Mouse (Mus musculus): ENCODE results near the gene Kcnj6.

Gene Kcnj6

DNA sequence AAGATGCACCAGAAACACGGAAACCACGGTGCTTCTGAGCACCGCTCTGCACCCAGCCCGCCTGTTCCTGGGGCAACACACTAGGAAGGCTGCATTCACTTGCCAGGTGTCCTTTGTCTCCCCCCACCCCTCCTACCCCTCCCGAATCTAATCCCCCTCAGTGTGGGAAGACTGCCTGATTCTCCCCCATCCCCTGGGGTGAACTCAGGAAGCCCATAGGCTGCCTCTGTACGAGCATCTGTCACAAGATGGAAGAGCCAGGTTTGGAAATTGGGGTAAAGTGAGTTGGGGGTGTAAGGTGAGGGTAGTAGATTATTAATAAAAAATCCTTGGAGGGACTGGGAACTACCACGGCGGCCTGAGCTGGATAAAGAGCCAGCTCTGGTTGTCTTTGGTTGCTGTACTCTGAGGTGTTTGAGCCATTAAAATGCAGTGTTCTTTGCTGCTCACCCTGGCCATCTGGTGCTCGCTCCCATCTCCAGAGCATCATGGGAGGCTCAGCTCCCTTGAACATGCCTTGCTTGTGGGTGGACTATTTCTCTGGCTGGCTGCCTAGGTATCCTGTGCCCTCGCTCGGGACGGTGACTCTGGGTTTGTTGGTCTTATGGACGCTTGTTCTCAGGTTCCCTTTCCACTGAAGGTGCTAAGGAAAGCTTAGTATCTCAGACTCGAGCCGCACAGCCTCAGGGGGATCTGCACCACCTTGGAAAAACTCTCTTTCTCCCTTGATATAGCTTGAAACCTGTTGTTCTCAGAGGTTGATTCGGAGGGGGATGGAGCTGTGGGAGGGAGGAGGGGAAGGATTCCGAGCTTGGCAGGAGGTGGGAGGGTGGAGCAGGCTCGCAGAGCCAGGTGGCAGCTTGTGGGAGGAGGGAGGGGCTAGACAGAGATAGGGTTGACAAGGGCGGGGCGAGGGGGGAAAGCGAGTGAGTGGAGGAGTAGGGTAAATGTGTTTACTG is 65.9 kb downstream of the Kcnj6 start:
- no peak for DNase-seq (ENCODE audit: low read depth, low spot score)

- DNase-seq (ENCODE audit: low read depth, low spot score) = no peak
Observed at GRCm38 (mm10) chr16:94925364-94925763, 72.1 kb downstream of the Kcnj6 start.

DNA sequence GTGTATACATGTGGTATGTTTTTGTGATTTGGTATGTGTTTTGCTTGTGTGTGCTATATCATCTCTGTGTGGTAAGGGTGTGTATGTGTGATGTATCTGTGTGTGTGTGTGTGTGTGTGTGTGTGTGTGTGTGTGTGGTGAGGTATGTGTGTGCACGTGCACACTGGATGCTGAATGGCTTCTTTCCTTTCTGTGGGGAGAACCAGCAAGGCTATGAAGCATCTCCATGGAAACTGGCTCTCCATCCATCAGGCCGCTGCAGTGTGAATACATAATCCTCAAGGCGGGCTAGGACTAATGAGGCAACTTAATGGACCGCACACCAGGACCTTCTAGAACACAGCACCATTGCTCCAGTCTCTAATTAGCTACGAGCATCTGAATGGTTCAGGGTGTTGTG is 78.3 kb downstream of the Kcnj6 start:
- no peak for DNase-seq (ENCODE audit: low read depth, low spot score)

- DNase-seq (ENCODE audit: low read depth, low spot score) = no peak
Observed at GRCm38 (mm10) chr16:94906026-94906425, 91.5 kb downstream of the Kcnj6 start.

GRCm38 (mm10) chr16:94898832-94899231 is 98.7 kb downstream of the Kcnj6 start:
- no peak for DNase-seq (ENCODE audit: low read depth, low spot score)

DNA sequence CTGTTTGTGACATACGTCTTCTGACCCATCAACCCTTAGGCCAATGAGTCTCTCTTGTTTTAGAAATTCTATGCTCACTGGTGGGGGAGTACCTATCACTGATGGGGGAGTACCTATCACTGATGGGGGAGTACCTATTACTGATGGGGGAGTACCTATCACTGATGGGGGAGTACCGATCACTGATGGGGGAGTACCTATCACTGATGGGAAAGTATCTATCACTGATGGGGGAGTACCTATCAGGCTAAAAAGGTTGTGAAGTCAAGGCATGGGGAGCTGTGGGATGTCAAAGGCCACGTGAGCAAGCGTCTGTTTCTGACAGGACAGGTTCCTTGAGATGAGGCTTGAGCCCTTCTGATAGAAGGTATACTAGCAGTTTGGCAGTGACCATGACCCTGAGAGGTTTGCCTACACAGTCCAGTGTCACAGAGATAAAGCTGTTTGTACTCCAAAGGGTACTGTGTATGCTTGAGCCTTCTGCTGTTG is 105.3 kb downstream of the Kcnj6 start:
- DNase-seq (ENCODE audit: low read depth, low spot score) = no peak

DNA sequence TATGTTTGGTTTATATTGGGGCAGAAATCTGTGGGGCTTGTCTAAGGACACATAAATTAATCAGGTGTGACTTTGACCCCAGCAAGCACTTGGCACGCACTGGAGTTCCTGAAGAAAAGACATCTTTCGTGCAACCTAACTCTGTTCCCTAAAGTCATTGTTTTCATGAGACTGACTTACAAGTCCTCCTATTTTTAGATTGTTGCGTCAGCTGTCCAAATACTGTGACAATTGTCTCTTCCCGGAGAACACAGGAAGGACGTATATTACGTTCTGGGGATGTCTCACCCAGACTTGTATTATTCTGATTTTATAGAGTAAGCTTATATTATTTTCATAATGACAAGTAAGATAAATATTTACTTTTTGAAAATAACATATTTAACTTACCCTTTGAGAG is 106.9 kb downstream of the Kcnj6 start:
- DNase-seq (ENCODE audit: low read depth, low spot score) = no peak

GRCm38 (mm10) chr16:94890056-94890455 is 107.4 kb downstream of the Kcnj6 start:
- DNase-seq (ENCODE audit: low read depth, low spot score) = no peak

DNA sequence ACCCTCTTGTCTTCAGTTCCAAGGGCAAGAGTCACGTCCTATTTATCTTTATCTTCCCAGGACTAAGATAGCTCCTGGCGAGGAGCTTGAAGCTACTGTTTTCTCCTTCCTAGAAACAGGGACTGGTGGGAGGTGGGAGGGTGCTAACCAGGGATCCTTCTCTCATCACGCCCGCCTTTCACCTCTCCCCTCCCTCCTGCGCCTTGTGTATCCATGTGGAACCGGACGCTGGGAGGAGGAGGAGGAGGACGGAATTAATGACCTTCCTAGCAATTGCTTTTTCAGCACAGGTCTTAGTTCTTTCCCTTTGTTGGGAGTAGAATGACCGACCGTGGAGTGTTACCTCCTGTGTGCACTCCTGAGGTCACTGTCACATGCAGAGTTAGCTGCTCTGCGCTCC is 108.9 kb downstream of the Kcnj6 start:
- DNase-seq (ENCODE audit: low read depth, low spot score) = no peak

DNA sequence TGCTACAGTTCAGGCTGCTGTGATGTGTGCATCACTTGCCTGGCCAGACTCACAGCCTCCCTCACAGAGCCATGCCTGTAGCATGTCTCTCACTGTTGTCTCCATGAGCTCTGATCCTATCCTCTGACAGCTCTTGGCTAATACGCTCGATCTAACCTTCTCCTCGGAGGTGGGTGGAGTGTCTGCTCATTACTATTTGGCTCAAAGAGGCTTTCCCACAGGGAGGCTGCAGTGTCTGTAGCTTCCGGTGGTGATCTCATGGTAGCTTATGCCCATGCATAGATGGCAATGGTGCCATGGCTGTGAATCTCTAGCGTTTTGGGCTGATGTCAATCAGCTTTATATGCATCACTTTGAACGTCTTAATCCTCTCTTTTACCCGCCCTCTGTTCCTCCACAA is 111.1 kb downstream of the Kcnj6 start:
- DNase-seq (ENCODE audit: low read depth, low spot score) = no peak

GRCm38 (mm10) chr16:94885062-94885461 is 112.4 kb downstream of the Kcnj6 start:
- no peak for DNase-seq (ENCODE audit: low read depth, low spot score)

DNA sequence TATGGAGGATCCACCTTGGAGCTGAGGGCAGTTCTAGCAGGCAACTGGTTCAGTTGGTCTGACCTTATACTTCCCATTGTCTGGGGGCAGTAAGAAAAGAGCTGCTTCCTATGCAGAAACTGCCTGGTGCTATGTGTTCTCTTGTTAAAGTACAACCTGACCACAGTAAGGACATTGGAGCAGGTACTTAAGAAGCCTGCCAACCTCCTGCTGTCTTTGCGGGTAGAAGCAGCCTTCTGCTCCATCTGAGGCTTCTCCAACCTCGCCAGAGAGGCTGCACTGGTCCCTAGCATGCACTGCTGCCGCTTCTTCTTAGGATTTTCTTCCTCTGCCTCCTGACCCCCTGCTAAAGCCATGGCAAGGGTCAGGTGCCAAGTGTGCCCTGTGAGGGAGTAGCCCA is 113.6 kb downstream of the Kcnj6 start:
- DNase-seq (ENCODE audit: low read depth, low spot score) = no peak

- no peak for DNase-seq (ENCODE audit: low read depth, low spot score)
Observed at GRCm38 (mm10) chr16:94883196-94883595, 114.3 kb downstream of the Kcnj6 start.

DNA sequence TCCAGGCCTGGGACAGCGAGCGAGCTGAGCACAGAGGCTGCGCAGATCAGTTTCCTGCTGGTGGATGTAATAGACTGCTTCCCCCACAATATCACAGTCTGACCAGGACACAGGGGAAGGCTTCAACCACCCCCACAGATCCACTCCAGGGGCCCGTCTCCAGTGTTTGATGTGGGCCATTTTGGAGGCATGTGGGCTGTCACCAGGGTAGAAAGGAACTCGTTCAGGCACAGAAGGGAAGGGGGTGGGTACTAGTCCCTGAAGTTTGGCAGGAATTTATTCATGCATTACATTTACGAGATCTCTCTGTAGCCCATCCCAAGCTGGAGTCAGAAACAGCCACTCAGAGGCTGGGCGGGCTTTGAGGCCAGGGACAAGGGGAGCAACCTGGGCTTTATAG is 115.4 kb downstream of the Kcnj6 start:
- DNase-seq (ENCODE audit: low read depth, low spot score) = no peak

DNA sequence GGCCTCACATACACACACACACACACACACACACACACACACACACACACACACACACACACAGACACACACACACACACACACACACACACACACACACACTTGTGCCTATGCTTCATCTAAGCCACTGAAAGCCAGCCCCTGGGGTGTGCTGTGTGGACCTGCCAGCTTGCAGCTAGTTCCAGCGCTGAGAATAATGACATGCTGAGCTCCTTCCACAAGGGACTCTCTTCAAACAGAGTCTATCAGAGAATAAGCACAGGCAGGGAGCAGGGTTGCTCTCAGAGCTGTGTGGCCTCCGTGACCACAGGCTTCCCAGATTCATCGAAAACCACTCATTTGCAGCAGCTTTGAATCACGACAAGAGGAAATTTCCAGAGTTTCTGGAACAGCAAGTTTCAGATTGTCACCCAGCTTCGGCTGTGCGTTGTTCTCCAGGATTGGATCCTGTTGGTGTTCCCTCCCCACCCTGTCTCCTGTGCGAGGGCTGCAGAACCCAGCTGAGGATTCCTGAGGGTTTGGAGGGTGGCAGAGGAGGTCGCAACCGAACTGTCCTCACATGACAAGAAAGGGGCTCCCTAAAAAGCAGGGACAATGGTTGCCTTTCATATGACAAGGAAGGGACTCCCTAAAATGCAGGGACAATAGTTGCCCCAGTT is 124.8 kb downstream of the Kcnj6 start:
- no peak for DNase-seq (ENCODE audit: low read depth, low spot score)

DNA sequence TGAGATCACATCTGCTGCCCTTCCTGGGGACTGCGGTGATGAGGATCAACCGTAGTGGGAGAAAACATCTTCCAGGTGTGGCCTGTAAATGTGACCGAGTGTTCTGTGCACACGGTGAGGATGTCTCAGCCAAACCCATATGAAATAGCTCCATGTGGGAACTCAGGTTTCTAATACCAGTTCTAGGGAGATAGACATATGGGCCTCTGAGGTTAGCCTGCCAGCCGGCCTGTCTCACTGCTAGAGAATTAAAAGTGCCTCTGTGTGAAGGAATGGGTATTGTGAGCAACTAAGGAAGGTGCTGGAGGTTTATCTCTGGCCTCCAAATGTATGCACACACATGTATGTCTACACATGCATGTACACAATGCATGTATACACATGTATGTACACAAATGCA is 129.1 kb downstream of the Kcnj6 start:
- no peak for DNase-seq (ENCODE audit: low read depth, low spot score)

DNA sequence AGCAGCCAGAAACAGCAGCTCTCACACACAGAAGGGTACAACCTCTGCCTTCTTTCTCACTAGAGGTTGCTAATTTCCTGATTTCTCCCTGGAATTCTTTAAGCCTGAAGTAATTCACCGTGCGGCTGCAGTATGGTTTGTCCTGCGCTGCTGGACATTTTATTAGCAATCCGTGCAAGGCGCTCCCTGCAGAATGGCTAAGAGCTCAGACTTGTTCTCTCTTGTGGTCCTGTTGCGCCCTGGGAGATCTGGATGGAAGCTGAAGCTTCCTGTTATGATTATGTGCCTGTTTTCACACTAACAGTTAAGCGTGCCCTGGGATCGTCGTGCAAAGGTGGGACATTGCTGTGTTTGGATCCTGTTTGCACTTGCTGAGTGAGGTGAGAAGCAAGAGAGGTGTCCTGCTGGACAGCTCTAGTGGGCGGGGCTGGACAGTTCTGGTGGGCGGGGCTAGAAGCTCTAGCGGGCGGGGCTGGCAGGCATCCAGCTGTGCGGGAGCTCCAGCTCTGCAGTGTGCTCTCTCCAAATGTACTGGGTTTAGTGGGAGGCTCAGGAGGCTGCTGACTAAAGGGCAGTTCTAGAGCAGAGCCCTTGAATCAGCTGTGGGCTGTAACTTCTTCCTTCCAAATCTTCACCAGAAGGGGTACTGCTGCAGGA is 131.1 kb downstream of the Kcnj6 start:
- DNase-seq (ENCODE audit: low read depth, low spot score) = no peak

DNA sequence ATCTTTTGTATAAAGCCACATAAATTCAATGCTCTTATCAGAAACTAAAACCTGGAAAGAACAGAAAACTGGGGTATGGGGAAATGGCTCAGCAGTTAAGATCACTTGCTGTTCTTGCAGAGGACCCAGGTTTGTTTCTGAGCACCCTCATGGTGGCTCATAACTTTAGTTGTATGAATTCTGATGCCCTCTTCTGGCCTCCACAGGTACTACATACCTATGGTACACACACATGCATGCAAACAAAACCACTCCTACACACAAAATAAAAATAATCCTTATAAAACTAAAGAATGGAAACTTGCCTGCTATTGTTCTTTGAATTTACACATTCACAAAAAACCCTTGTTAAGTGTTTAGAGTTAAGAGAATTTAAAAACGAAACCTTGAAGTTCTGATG is 131.7 kb downstream of the Kcnj6 start:
- DNase-seq (ENCODE audit: low read depth, low spot score) = no peak

DNA sequence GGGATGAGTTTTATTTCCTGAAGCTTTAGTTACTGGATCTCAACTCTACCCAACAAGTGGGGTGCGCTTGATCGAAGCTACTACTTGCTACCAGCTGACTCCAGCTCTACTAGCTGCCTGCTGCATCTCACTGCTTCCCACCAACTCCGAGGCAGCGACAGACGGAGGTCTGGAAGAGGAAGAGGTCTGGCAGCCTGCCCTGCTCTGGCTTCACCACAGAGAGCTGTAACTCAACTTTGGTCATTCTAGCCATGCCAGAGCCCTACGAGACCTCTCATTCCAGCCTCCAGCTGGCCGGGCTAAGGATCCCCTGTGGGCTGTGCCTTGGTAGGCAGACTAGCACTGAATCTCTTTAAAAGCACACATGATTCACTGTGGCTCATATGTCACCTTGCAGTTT is 132.4 kb downstream of the Kcnj6 start:
- DNase-seq (ENCODE audit: low read depth, low spot score) = no peak

DNA sequence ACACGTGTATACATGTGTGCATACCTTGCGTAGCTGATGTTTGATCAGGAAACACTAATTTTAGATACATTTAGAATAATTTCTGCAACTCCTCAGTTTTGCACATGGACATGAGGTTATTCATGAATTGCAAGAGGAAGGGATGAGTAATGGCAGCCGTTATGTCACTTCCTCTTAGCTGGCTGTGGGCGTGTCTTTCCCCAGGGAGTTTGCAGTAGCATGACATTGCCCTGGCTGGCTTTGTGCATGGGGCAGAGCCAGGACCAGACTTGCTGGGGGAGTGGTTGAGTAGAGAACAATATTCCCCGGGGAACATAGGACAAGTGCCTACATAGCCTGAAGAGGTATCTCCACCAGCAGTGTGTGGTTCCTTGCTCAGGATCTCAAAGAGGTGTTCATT is 134.0 kb downstream of the Kcnj6 start:
- DNase-seq (ENCODE audit: low read depth, low spot score) = no peak

GRCm38 (mm10) chr16:94855990-94856389 is 141.5 kb downstream of the Kcnj6 start:
- DNase-seq (ENCODE audit: low read depth, low spot score) = no peak

- DNase-seq (ENCODE audit: low read depth, low spot score) = no peak
Observed at GRCm38 (mm10) chr16:94852407-94853160, 144.9 kb downstream of the Kcnj6 start.

All from retina, adult 2 months (tissue).